Mouse (Mus musculus): ENCODE results near the gene Qsox2.

- TF ChIP-seq CTCF (IDR thresholded peaks at IDR 0.05; ENCODE audit: control insufficient read depth, insufficient read depth, insufficient read length) (no peak), USF1 (IDR thresholded peaks at IDR 0.05; ENCODE audit: low read depth) (no peak)
These were observed 7.1 kb downstream of the Qsox2 start for GRCm38 (mm10) chr2:26230253-26230652.

Measured in C2C12 (cell line).